Mouse (Mus musculus): ENCODE measurements around the gene Adgrd1. TPM values are rescaled to one million over a fixed set of nuclear protein-coding genes. Genes with fewer than 3 reads are reported as not detected.

The Adgrd1 gene
- polyA plus RNA-seq, 1 experiment from 2014 or later: 0.11 TPM

DNA sequence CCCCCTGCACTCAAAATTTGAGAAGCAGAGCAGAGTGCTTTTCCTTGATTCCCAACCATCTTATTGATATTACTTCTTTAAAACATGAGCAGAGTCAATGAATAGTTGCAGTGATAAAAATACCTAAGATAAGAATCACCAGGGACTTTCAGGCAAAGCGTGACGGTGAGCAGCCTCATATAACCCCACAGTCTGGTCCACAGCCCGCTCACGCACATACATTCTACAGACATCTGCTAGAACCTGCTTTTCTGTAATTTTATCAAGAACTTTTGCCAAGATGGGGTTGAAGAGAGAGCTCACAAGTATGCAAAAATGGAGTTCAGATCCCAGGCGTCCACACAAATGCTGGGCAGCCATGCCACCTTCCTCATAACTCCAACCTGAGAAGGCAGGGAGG is 40.9 kb downstream of the Adgrd1 start:
- 90% methylated on average over 5 of the region's 5 CpGs for WGBS
- no peak for ATAC-seq (ENCODE audit: low FRiP score, low read depth)
- H3K27ac ChIP-seq (replicated peaks): no peak overlapping the region
- H3K4me3 ChIP-seq: no peak overlapping the region
- no peak overlapping the region for H3K9ac ChIP-seq (replicated peaks)
- no peaks in the 10 kb centered on the region for H3K9me3 ChIP-seq
- no peaks in the 10 kb centered on the region for H3K27me3 ChIP-seq
- no peaks in the 10 kb centered on the region for H3K36me3 ChIP-seq
- H3K4me2 ChIP-seq (replicated peaks): no peak overlapping the region
- 0 out of 2 replicates have a peak, but pooled peaks cover 2% of the 10 kb centered on the region for H3K4me1 ChIP-seq

- Histone ChIP-seq H3K4me2 (replicated peaks) (no peak overlapping the region), H3K27ac (replicated peaks) (no peak overlapping the region), H3K27me3 (no peaks in the 10 kb centered on the region), H3K36me3 (no peaks in the 10 kb centered on the region), H3K4me1 (0 out of 2 replicates have a peak, but pooled peaks cover 2% of the 10 kb centered on the region), H3K9me3 (no peaks in the 10 kb centered on the region), H3K9ac (replicated peaks) (no peak overlapping the region), H3K4me3 (no peak overlapping the region)
- WGBS: 74% methylated on average over 15 of the region's 15 CpGs
- no peak for ATAC-seq (ENCODE audit: low FRiP score, low read depth)
Observed at GRCm38 (mm10) chr5:129138576-129138975, 42.0 kb downstream of the Adgrd1 start.

DNA sequence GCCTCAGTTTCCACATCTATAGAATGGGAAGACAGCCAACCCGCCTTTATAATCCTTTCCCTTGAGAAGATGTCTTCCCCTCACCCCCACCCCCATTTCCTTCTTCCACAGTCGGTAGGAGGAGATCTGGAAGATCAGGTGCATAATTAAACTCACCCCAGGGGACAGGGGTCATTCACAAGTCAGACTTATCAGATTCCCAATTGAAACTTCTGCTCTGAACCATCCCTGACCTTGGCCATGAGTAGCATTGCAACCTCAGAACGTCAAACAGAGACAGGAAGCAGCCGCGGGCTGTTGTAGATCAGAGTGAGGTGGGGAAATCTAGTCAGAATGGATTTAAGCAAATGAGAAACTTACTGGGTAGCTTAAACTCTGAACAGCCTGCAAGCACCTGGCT is 46.3 kb downstream of the Adgrd1 start:
- Histone ChIP-seq H3K9ac (replicated peaks) (no peak overlapping the region), H3K9me3 (no peaks in the 10 kb centered on the region), H3K4me2 (replicated peaks) (no peak overlapping the region), H3K27me3 (no peaks in the 10 kb centered on the region), H3K4me1 (0 out of 2 replicates have a peak, but pooled peaks cover 2% of the 10 kb centered on the region), H3K4me3 (no peak overlapping the region), H3K36me3 (no peaks in the 10 kb centered on the region), H3K27ac (replicated peaks) (no peak overlapping the region)
- 68% methylated on average over 5 of the region's 5 CpGs for WGBS
- no peak for ATAC-seq (ENCODE audit: low FRiP score, low read depth)

- Histone ChIP-seq H3K27me3 (no peaks in the 10 kb centered on the region), H3K4me3 (no peak overlapping the region), H3K36me3 (no peaks in the 10 kb centered on the region), H3K4me2 (replicated peaks) (no peak overlapping the region), H3K9me3 (no peaks in the 10 kb centered on the region), H3K27ac (replicated peaks) (no peak overlapping the region), H3K9ac (replicated peaks) (no peak overlapping the region), H3K4me1 (no peaks in the 10 kb centered on the region)
- WGBS: 89% methylated on average over 8 of the region's 8 CpGs
- ATAC-seq (ENCODE audit: low FRiP score, low read depth): no peak
Observed at GRCm38 (mm10) chr5:129145307-129145935, 48.9 kb downstream of the Adgrd1 start.

GRCm38 (mm10) chr5:129146892-129147509 is 50.5 kb downstream of the Adgrd1 start:
- Histone ChIP-seq H3K36me3 (no peaks in the 10 kb centered on the region), H3K9me3 (no peaks in the 10 kb centered on the region), H3K4me1 (peaks cover 4% of the 10 kb centered on the region; the same call in 1 of the 2 replicates), H3K4me3 (no peak overlapping the region), H3K27ac (replicated peaks) (no peak overlapping the region), H3K9ac (replicated peaks) (no peak overlapping the region), H3K4me2 (replicated peaks) (no peak overlapping the region), H3K27me3 (no peaks in the 10 kb centered on the region)
- 73% methylated on average over 12 of the region's 12 CpGs for WGBS
- ATAC-seq (ENCODE audit: low FRiP score, low read depth): no peak

DNA sequence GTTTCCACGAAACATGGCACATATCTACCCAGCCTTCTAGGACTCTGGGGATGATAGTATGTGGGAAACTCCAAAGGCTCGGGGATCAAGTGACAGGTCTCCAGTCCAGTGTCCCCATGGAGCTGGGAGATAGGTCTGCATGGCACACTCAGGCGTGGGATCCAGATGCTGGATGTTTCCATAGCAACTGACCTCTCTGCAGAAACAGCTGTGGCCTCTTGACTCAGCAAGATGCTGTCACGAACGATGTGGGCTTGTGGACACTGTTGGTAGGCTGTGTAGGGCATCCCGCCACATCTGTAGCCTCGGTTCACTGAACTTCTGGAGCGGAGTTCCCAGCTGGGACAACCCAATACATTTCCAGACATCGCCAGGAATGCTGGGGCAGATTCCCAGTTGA is 51.9 kb downstream of the Adgrd1 start:
- Histone ChIP-seq H3K4me2 (replicated peaks) (no peak overlapping the region), H3K27me3 (no peaks in the 10 kb centered on the region; the same call in 1 of the 2 replicates), H3K9me3 (no peaks in the 10 kb centered on the region), H3K27ac (replicated peaks) (no peak overlapping the region), H3K4me3 (no peak overlapping the region), H3K36me3 (no peaks in the 10 kb centered on the region), H3K9ac (replicated peaks) (no peak overlapping the region), H3K4me1 (peaks cover 5% of the 10 kb centered on the region; the same call in 1 of the 2 replicates)
- WGBS: 69% methylated on average over 9 of the region's 9 CpGs
- no peak for ATAC-seq (ENCODE audit: low FRiP score, low read depth)

DNA sequence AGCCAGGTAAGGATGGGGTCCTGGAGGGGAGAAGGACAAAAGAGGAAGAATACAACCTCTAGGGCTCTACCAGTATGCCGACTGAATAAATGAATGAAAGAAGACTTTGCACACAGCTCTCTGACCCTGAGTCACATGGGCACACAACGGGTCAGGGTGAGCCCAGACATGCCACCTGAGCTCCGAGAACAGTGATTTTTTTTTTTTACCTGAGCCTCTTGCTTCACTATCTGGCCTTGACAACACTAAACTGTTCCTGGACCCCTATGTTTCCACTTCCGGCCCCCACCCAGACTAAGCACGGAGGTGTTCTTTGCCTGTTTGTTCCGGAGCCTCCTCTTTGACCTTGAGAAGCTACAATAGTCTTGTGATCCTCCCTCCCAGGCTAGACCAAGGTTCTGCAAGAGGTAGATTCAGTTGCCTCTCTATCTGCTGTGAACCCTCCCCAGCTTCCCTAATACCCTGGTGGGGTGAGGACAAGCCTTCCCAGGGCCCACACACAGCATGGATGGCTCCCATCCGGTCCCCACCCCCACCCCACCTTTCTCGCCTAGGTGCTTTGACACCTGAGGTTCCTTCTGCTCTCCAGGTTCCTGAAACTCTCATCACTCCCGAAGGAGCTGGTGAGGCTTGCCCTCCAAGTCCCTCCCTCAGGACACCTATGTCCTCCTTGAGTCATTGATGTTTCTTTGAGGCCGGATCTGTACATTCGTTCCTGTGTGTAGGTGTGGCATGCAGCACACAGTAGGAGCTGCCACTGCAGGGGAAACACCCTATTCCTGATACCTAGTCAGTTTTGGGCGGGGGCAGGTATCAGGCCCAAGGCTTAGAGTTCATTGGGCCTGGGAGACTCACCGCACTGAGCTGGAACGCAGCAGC is 58.7 kb downstream of the Adgrd1 start:
- Histone ChIP-seq H3K27ac (replicated peaks) (peak overlapping the region; percentile 84), H3K9ac (replicated peaks) (no peak overlapping the region), H3K27me3 (no peaks in the 10 kb centered on the region; the same call in 1 of the 2 replicates), H3K36me3 (no peaks in the 10 kb centered on the region), H3K4me2 (replicated peaks) (peak overlapping the region; percentile 36), H3K9me3 (no peaks in the 10 kb centered on the region), H3K4me1 (peaks cover 29% of the 10 kb centered on the region), H3K4me3 (no peak overlapping the region)
- ATAC-seq (ENCODE audit: low FRiP score, low read depth): peak; percentile 3
- 67% methylated on average over 14 of the region's 14 CpGs for WGBS

GRCm38 (mm10) chr5:129155902-129156311 is 59.4 kb downstream of the Adgrd1 start:
- WGBS: 7% methylated on average over 9 of the region's 9 CpGs
- H3K9ac ChIP-seq (replicated peaks): no peak overlapping the region
- peak overlapping the region; percentile 36 for H3K4me2 ChIP-seq (replicated peaks)
- H3K36me3 ChIP-seq: no peaks in the 10 kb centered on the region
- no peaks in the 10 kb centered on the region; the same call in 1 of the 2 replicates for H3K27me3 ChIP-seq
- peak; percentile 76 for ATAC-seq (ENCODE audit: low FRiP score, low read depth)
- no peaks in the 10 kb centered on the region for H3K9me3 ChIP-seq
- peak overlapping the region; percentile 84 for H3K27ac ChIP-seq (replicated peaks)
- no peak overlapping the region for H3K4me3 ChIP-seq
- peaks cover 29% of the 10 kb centered on the region for H3K4me1 ChIP-seq

GRCm38 (mm10) chr5:129161372-129162051 is 65.0 kb downstream of the Adgrd1 start:
- H3K9me3 ChIP-seq: no peaks in the 10 kb centered on the region
- H3K4me2 ChIP-seq (replicated peaks): no peak overlapping the region
- H3K4me1 ChIP-seq: peaks cover 10% of the 10 kb centered on the region
- H3K4me3 ChIP-seq: no peak overlapping the region
- no peaks in the 10 kb centered on the region for H3K36me3 ChIP-seq
- no peak overlapping the region for H3K9ac ChIP-seq (replicated peaks)
- H3K27ac ChIP-seq (replicated peaks): no peak overlapping the region
- WGBS: 89% methylated on average over 11 of the region's 11 CpGs
- no peaks in the 10 kb centered on the region for H3K27me3 ChIP-seq
- no peak for ATAC-seq (ENCODE audit: low FRiP score, low read depth)

DNA sequence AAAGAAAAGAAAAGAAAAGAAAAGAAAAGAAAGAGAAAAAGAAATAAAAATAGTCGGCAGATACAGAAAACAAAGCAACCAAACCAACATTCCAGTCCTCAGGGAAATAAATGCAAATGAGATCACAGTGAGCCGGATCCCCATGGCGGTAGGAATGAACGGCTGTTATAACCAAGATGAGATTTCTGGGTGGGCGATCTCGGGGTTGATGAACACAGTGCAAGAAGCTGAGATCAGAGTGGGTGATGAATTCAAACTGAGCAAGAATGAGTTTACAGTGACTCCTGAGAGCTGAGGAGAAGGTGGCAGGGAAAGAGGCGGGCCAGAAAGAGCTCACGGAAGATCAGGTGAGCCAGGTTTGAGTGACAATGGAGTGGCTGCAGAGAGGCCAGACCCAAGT is 66.9 kb downstream of the Adgrd1 start:
- 70% methylated on average over 8 of the region's 8 CpGs for WGBS

DNA sequence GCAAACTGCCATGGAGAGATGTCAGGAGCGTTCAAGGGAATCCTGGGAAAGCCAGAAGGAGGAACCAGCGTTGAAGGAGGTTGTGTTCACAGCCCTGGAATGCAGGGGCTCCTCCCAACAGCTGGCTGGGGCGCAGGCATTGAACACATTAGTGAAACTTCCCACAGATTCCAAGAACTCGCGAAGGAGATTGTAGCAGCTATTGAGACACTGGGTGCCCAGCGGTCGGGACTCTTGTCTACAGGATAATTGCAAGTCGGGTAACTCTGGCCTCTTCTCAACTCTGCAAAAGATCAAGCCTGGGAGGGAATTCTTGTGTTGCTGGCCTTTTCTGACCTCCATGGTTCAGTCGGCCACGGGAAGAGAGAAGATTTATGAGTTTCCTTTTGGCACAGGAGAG is 67.5 kb downstream of the Adgrd1 start:
- 55% methylated on average over 10 of the region's 10 CpGs for WGBS
- H3K36me3 ChIP-seq: no peaks in the 10 kb centered on the region
- no peak for ATAC-seq (ENCODE audit: low FRiP score, low read depth)

More for the DNA sequence above, 66.9 kb downstream of the Adgrd1 start:
- Histone ChIP-seq H3K4me3 (no peak overlapping the region), H3K27me3 (no peaks in the 10 kb centered on the region), H3K9me3 (no peaks in the 10 kb centered on the region), H3K27ac (replicated peaks) (no peak overlapping the region), H3K9ac (replicated peaks) (no peak overlapping the region), H3K4me1 (no peaks in the 10 kb centered on the region), H3K36me3 (no peaks in the 10 kb centered on the region), H3K4me2 (replicated peaks) (no peak overlapping the region)
- no peak for ATAC-seq (ENCODE audit: low FRiP score, low read depth)

More for the DNA sequence above, 67.5 kb downstream of the Adgrd1 start:
- peaks cover under 1% of the 10 kb centered on the region; the same call in 1 of the 2 replicates for H3K4me1 ChIP-seq
- H3K27me3 ChIP-seq: no peaks in the 10 kb centered on the region
- H3K9me3 ChIP-seq: no peaks in the 10 kb centered on the region
- no peak overlapping the region for H3K9ac ChIP-seq (replicated peaks)
- H3K4me3 ChIP-seq: no peak overlapping the region
- H3K27ac ChIP-seq (replicated peaks): no peak overlapping the region
- H3K4me2 ChIP-seq (replicated peaks): no peak overlapping the region

All from midbrain, embryonic 12.5 days (tissue).